Mouse (Mus musculus) neural tube, embryonic 14.5 days (tissue): ENCODE data around the gene Wdr70. TPM values are rescaled to one million over a fixed set of nuclear protein-coding genes. Genes with fewer than 3 reads are reported as not detected.

Source experiments
- ATAC-seq: fragments of 200-750 bp; cut with Nextera tagmentation; 2 replicates; pipeline ENCODE4 v1.8.0; 2017; ENCODE audit warnings: low read depth, mild to moderate bottlenecking, moderate TSS enrichment, moderate library complexity
- H3K27ac ChIP-seq: fragments of 300-500 bp; sonication (generic); 2 replicates; pipeline ENCODE4 v1.5.1; 2014; ENCODE audit warnings: low read depth, mild to moderate bottlenecking, control low read depth, low read length, moderate library complexity, mixed read lengths
- H3K27me3 ChIP-seq: fragments of 300-500 bp; sonication (generic); 2 replicates; pipeline ENCODE4 v1.6.1; 2014; ENCODE audit warnings: low read length; ENCODE audit not compliant: control insufficient read depth, insufficient read depth
- H3K36me3 ChIP-seq: fragments of 300-500 bp; sonication (generic); 2 replicates; pipeline ENCODE4 v1.6.1; 2014; ENCODE audit warnings: low read length, mixed read lengths; ENCODE audit not compliant: control insufficient read depth, insufficient read depth
- H3K4me1 ChIP-seq: fragments of 300-500 bp; sonication (generic); 2 replicates; pipeline ENCODE4 v1.6.1; 2014; ENCODE audit warnings: low read length; ENCODE audit not compliant: control insufficient read depth, insufficient read depth
- H3K4me2 ChIP-seq: fragments of 300-500 bp; sonication (generic); 2 replicates; pipeline ENCODE4 v1.6.1; 2014; ENCODE audit warnings: mild to moderate bottlenecking, low read depth, low read length, control low read depth
- H3K4me3 ChIP-seq: fragments of 300-500 bp; sonication (generic); 2 replicates; pipeline ENCODE4 v1.5.1; 2014; ENCODE audit warnings: low read depth, low read length, control low read depth, mixed read lengths
- H3K9ac ChIP-seq: fragments of 300-500 bp; sonication (generic); replicated peaks from 2 replicates; pipeline ENCODE4 v1.6.1; 2014; ENCODE audit warnings: low read depth, mild to moderate bottlenecking, control low read depth, low read length, mixed read lengths
- H3K9me3 ChIP-seq: fragments of 300-500 bp; sonication (generic); 2 replicates; pipeline ENCODE4 v1.6.1; 2016; ENCODE audit warnings: low read length; ENCODE audit not compliant: control insufficient read depth
- WGBS: fragments of 180-500 bp; shearing (Covaris S2); extraction: QIAGEN DNeasy Blood & Tissue Kit; methylation state at CpG from one replicate; pipeline ENCODE4 v1.1.7; 2014; 5-methylcytosine and 5-hydroxymethylcytosine counted together
- polyA plus RNA-seq: library from polyadenylated mRNA; unstranded; fragments of >200 nt; fragmentation: Nextera tagmentation; extraction: Ambion mirVana; gene quantifications from 2 replicates; pipeline ENCODE4 v1.2.1, GENCODE M21; 2014

Wdr70 gene
- polyA plus RNA-seq, 1 experiment from 2014 or later: 63.7 TPM

DNA sequence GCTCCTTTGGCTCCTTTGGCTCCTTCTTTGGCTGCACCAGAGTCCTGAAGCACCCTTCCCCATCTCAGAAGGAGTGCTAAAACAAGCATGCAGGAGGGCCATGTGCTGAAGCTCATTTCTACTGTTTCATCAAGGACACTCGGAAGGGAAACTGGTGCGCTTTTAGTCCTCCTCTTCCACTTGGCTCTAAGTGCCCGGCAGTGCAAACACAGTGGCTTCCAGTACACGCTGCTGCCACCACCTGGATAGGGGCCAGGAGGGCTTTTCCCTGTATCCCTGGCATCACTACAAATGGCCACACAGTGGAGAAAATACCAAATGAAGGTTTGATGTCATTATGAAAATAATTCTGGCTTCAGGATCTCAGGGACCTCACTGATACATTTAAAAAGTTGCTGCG is 93.5 kb downstream of the Wdr70 start:
- no peak for ATAC-seq
- Histone ChIP-seq H3K4me1 (no peaks in the 10 kb centered on the region), H3K9ac (no peak overlapping the region), H3K4me2 (no peak overlapping the region), H3K27me3 (no peaks in the 10 kb centered on the region), H3K9me3 (no peaks in the 10 kb centered on the region), H3K27ac (no peak overlapping the region), H3K4me3 (no peak overlapping the region), H3K36me3 (no peaks in the 10 kb centered on the region)
- WGBS: 71% methylated on average over 5 of the region's 5 CpGs

- no peak overlapping the region for H3K4me3 ChIP-seq
- no peak overlapping the region for H3K4me2 ChIP-seq
- no peak overlapping the region for H3K9ac ChIP-seq
- H3K4me1 ChIP-seq: no peaks in the 10 kb centered on the region
- no peaks in the 10 kb centered on the region for H3K9me3 ChIP-seq
- no peak overlapping the region for H3K27ac ChIP-seq
- ATAC-seq: no peak
- 90% methylated on average over 8 of the region's 8 CpGs for WGBS
- no peaks in the 10 kb centered on the region for H3K27me3 ChIP-seq
- no peaks in the 10 kb centered on the region for H3K36me3 ChIP-seq
Measured at GRCm38 (mm10) chr15:8003789-8004188, 95.2 kb downstream of the Wdr70 start.

DNA sequence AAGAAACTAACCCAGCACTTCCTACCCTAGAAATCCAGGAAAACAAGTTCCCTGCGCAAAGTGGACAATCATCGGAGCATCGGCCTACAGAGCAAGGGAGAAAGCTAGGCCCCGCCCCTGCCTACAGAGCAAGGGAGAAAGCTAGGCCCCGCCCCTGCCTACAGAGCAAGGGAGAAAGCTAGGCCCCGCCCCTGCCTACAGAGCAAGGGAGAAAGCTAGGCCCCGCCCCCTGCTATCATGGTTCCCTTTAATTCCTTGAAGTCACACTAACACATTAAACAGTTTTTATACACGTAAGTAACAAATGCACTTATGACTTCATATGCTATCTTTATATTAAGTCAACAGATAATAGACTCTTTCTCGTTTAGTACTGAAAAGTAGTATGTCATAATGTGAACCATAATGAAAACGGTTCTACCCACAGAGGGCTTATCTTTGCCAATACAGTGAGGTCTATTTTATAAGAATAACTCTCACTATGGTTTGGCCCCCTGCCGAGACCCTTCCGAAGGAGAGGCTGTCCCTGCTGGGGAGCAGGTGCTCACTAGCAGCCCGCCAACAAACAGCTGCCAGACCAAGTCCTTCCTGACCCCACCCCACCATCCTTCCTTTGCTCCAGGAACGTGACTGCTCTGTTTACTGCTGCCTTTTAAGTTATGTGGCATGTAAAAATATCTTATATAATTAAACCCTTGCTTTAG is 100.0 kb downstream of the Wdr70 start:
- no peaks in the 10 kb centered on the region for H3K36me3 ChIP-seq
- H3K4me2 ChIP-seq: no peak overlapping the region
- no peaks in the 10 kb centered on the region for H3K4me1 ChIP-seq
- no peak for ATAC-seq
- H3K4me3 ChIP-seq: no peak overlapping the region
- 49% methylated on average over 14 of the region's 14 CpGs for WGBS
- no peaks in the 10 kb centered on the region for H3K27me3 ChIP-seq
- no peak overlapping the region for H3K9ac ChIP-seq
- H3K27ac ChIP-seq: no peak overlapping the region
- no peaks in the 10 kb centered on the region for H3K9me3 ChIP-seq

DNA sequence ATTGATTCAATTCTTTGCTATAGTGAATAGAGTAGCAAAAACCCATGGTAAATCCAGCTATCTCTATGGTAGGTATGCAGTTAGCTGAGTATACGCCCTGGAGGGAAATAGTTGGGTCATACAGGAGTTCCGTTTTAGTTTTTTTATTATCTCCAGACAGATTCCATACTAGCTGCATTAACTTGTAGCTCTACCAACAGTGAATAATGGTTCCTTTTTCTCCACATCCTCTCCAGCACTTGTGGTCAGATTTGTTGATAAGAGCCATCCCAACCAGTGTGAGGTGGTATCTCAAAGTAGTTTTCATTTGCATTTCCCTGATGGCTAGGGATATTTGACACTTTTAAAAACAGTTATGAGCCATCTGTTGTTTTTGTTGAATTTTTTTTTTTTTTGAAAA is 100.9 kb downstream of the Wdr70 start:
- H3K4me2 ChIP-seq: no peak overlapping the region
- no peaks in the 10 kb centered on the region for H3K9me3 ChIP-seq
- 92% methylated on average over 2 of the region's 2 CpGs for WGBS

DNA sequence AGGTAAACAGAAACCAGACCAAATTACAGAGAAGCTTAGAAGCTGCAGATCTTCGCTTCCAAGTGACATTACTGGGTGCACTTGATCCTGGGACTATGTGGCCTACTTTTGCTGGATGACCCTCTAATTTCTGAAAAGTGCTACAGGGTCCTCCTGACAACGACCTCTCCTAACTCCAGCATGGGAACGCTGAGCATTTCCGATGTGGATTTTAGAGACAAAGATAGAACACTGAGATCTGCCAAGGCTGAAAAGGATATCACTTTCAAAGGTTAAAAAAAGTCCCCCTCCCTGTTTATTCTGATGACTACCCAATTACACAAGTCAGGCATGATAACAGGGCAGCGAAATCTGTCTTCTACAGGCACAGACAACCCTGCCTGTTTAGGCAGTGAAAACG is 105.3 kb downstream of the Wdr70 start:
- Histone ChIP-seq H3K36me3 (no peaks in the 10 kb centered on the region), H3K9ac (no peak overlapping the region), H3K27ac (no peak overlapping the region), H3K27me3 (no peaks in the 10 kb centered on the region), H3K4me2 (no peak overlapping the region), H3K4me1 (no peaks in the 10 kb centered on the region), H3K9me3 (no peaks in the 10 kb centered on the region), H3K4me3 (no peak overlapping the region)
- no peak for ATAC-seq
- 90% methylated on average over 6 of the region's 6 CpGs for WGBS

More for the DNA sequence above, 100.9 kb downstream of the Wdr70 start:
- H3K4me1 ChIP-seq: no peaks in the 10 kb centered on the region
- H3K9ac ChIP-seq: no peak overlapping the region
- no peaks in the 10 kb centered on the region for H3K27me3 ChIP-seq
- no peak overlapping the region for H3K4me3 ChIP-seq
- ATAC-seq: no peak
- H3K27ac ChIP-seq: no peak overlapping the region
- no peaks in the 10 kb centered on the region for H3K36me3 ChIP-seq

DNA sequence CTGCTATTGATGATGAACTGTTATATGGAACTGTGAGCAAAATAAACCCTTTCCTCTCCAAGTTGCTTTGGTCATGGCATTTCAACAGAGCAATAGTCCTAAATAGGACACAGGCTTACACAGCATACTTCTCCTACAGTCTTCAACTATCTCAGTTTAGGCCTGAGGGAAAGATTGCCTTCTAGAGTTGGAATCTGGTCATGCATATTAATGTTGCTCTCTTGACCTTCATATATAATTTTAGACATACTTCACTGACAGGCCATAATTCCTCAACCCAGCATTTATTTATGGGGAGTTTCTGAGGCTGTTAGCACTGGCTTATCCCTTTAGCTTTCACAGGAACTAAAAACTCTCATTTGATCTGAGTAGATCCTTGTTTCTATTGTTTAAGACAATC is 108.9 kb downstream of the Wdr70 start:
- H3K4me3 ChIP-seq: no peak overlapping the region
- no peak overlapping the region for H3K9ac ChIP-seq
- H3K27ac ChIP-seq: no peak overlapping the region
- H3K4me2 ChIP-seq: no peak overlapping the region
- no peaks in the 10 kb centered on the region for H3K27me3 ChIP-seq
- no peaks in the 10 kb centered on the region for H3K4me1 ChIP-seq
- no peaks in the 10 kb centered on the region for H3K36me3 ChIP-seq
- no peak for ATAC-seq
- no peaks in the 10 kb centered on the region for H3K9me3 ChIP-seq

- H3K27ac ChIP-seq: no peak overlapping the region
- WGBS: 93% methylated on average over 8 of the region's 8 CpGs
Measured at GRCm38 (mm10) chr15:7987374-7987773, 111.6 kb downstream of the Wdr70 start.

DNA sequence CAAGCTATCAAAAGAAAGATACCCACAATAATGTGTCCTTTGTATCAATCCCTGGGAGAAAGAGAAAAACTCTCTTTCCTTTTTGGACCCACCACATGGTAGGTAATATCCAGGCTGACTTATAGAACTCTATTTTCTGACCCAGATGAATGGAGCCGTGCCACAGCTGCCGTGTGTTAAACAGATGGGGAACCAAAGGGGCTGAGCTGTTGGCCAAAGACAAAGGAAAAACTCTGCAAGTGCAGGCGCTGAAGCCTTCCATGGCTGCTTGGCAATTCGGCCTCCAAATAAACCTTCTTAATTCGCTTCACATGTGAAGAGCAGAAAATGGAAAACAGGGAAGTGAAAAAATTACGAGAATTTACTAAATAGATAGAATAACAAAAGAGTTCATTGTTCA is 112.7 kb downstream of the Wdr70 start:
- Histone ChIP-seq H3K4me2 (no peak overlapping the region), H3K9ac (no peak overlapping the region), H3K27me3 (no peaks in the 10 kb centered on the region), H3K4me1 (no peaks in the 10 kb centered on the region), H3K9me3 (no peaks in the 10 kb centered on the region), H3K27ac (no peak overlapping the region), H3K4me3 (no peak overlapping the region), H3K36me3 (no peaks in the 10 kb centered on the region)
- WGBS: 54% methylated on average over 6 of the region's 6 CpGs
- ATAC-seq: no peak

More at GRCm38 (mm10) chr15:7987374-7987773, 111.6 kb downstream of the Wdr70 start:
- Histone ChIP-seq H3K9me3 (no peaks in the 10 kb centered on the region), H3K27me3 (no peaks in the 10 kb centered on the region), H3K4me1 (no peaks in the 10 kb centered on the region), H3K36me3 (no peaks in the 10 kb centered on the region), H3K4me3 (no peak overlapping the region), H3K9ac (no peak overlapping the region), H3K4me2 (no peak overlapping the region)
- no peak for ATAC-seq

DNA sequence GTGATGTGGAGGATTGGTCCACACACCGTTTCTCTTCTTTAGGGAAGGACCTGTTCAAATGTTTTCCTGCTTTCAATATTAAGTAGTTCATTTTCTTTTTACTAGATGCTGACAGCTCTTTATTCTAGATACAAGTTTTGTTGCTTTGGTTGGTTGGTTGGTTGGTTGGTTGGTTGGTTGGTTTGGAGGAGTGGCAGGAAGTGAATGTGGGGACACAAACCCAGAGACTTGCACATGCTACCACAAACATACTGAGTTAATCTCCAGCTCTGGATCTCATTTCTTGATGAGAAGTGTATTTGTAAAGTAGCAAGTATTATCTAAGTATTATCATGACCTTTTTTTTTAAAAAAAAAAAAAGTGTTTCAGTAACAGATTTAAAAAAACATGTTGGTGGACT is 120.4 kb downstream of the Wdr70 start:
- Histone ChIP-seq H3K4me2 (no peak overlapping the region), H3K4me1 (no peaks in the 10 kb centered on the region), H3K9me3 (no peaks in the 10 kb centered on the region), H3K4me3 (no peak overlapping the region), H3K9ac (no peak overlapping the region), H3K27me3 (no peaks in the 10 kb centered on the region), H3K36me3 (0 out of 2 replicates have a peak, but pooled peaks cover 3% of the 10 kb centered on the region), H3K27ac (no peak overlapping the region)
- WGBS: 84% methylated on average over 1 of the region's 1 CpGs
- no peak for ATAC-seq
